Comparison of ENCODE assay signal across 8 mouse cellular contexts in genomic region chr1:92910925-92911720, GRCm38 (mm10). TPM values are rescaled to one million over a fixed set of nuclear protein-coding genes. Genes with fewer than 3 reads are reported as not detected.
DNase-seq lines count a peak whose midpoint lies in the region; ATAC-seq and TF ChIP-seq lines count a peak whose summit lies in the region.

No protein-coding gene starts in this region.

- peaks cover 35% of the 10 kb centered on the region for H3K4me1 ChIP-seq in hindbrain, postnatal 0 days (ENCODE audit: insufficient read depth, low read length)
- H3K4me1 ChIP-seq in midbrain, embryonic 10.5 days = peaks cover 54% of the 10 kb centered on the region

- DNase-seq in NIH3T3 (ENCODE audit: low read depth) = peak; percentile 48
- DNase-seq in cerebellum, adult 9-10 months = peak; percentile 75
- DNase-seq in frontal cortex, postnatal 36 days (ENCODE audit: low spot score in 2 of 2) = peak; percentile 74 to 76
- DNase-seq in hindbrain, postnatal 0 days (ENCODE audit: low spot score) = peak; percentile 82
- DNase-seq in left cerebral cortex, postnatal 4 days = peak; percentile 66
- DNase-seq in midbrain, embryonic 10.5 days (ENCODE audit: low spot score) = peak; percentile 65
- DNase-seq in spleen, adult 18-20 months = peak; percentile 38 to 58

- peak overlapping the region; percentile 66 for H3K4me2 ChIP-seq in hindbrain, postnatal 0 days (ENCODE audit: low read depth, low read length)

- H3K4me3 ChIP-seq in hindbrain, postnatal 0 days (ENCODE audit: low read length) = peak overlapping the region; percentile 81
- H3K4me3 ChIP-seq in midbrain, embryonic 10.5 days = peak overlapping the region; percentile 75

- H3K36me3 ChIP-seq in hindbrain, postnatal 0 days (ENCODE audit: insufficient read depth, low read length) = peaks cover 16% of the 10 kb centered on the region
- H3K36me3 ChIP-seq in midbrain, embryonic 10.5 days = peaks cover 27% of the 10 kb centered on the region

- no peaks in the 10 kb centered on the region for H3K9me3 ChIP-seq in hindbrain, postnatal 0 days (ENCODE audit: low read length)
- no peaks in the 10 kb centered on the region for H3K9me3 ChIP-seq in midbrain, embryonic 10.5 days (replicated peaks)

- under 1% methylated on average over 64 of the region's 85 CpGs for WGBS in hindbrain, postnatal 0 days
- 2% methylated on average over 84 of the region's 85 CpGs for WGBS in midbrain, embryonic 10.5 days

- no peak; the same call in 1 of the 2 replicates for TF ChIP-seq CTCF in hindbrain, postnatal 0 days (IDR thresholded peaks at IDR 0.05; ENCODE audit: low read depth)

- H3K9ac ChIP-seq in hindbrain, postnatal 0 days (replicated peaks; ENCODE audit: low read length) = peak overlapping the region; percentile 95

- intact Hi-C loops in left cerebral cortex, postnatal 4 days (cut with DNase I) = no loop called here

- peak; percentile 34 for ATAC-seq in hindbrain, postnatal 0 days
- ATAC-seq in inflammation-experienced regulatory T-cells, adult 6 months = no peak

- H3K27me3 ChIP-seq in hindbrain, postnatal 0 days (ENCODE audit: insufficient read depth, low read length) = no peaks in the 10 kb centered on the region
- peaks cover 24% of the 10 kb centered on the region for H3K27me3 ChIP-seq in midbrain, embryonic 10.5 days (ENCODE audit: low read depth, poor library complexity, severe bottlenecking)

- peak overlapping the region; percentile 96 for H3K27ac ChIP-seq in hindbrain, postnatal 0 days
- peak overlapping the region; percentile 92 for H3K27ac ChIP-seq in midbrain, embryonic 10.5 days (replicated peaks)

RNA-seq across cellular contexts. Expression of gene Rnpepl1, which starts 0.5 kb away (rescaled TPM):
- 58.2 and 64.9 TPM in 2 replicates for total RNA-seq in hindbrain, postnatal 0 days (2014; rRNA removed)
- polyA plus RNA-seq in hindbrain, postnatal 0 days (2015; fragmentation: Nextera tagmentation; extraction: Ambion mirVana) = 25.5 and 31.3 TPM in 2 replicates
- total RNA-seq in left cerebral cortex, postnatal 4 days (2021) = 10 to 100 TPM; 56.6 to 56.9 TPM
- polyA plus RNA-seq in midbrain, embryonic 10.5 days (2016; fragmentation: Nextera tagmentation; extraction: Ambion mirVana) = 20.1 and 22.9 TPM in 2 replicates
- 10 to 100 TPM; 20.5 to 34.1 (median 28.4) TPM for polyA plus RNA-seq in inflammation-experienced regulatory T-cells, adult 6 months (2017; shearing (Covaris generic))

RNA-seq across cellular contexts. Expression of gene Dusp28, which starts 4.3 kb away (rescaled TPM):
- total RNA-seq in hindbrain, postnatal 0 days (2014; rRNA removed) = 25.2 and 36.6 TPM in 2 replicates
- polyA plus RNA-seq in hindbrain, postnatal 0 days (2015; fragmentation: Nextera tagmentation; extraction: Ambion mirVana) = 21.9 and 22.8 TPM in 2 replicates
- total RNA-seq in left cerebral cortex, postnatal 4 days (2021) = 1 to 10 TPM; 6.3 to 7.0 TPM
- polyA plus RNA-seq in midbrain, embryonic 10.5 days (2016; fragmentation: Nextera tagmentation; extraction: Ambion mirVana) = 14.0 and 14.7 TPM in 2 replicates
- 1 to 10 TPM; 3.9 to 5.0 (median 4.1) TPM for polyA plus RNA-seq in inflammation-experienced regulatory T-cells, adult 6 months (2017; shearing (Covaris generic))

RNA-seq across cellular contexts. Expression of gene Ankmy1, which starts 8.4 kb away (rescaled TPM):
- 0.25 TPM in 1 of 2 replicates, not detected in the other for total RNA-seq in hindbrain, postnatal 0 days (2014; rRNA removed)
- 0.39 and 0.62 TPM in 2 replicates for polyA plus RNA-seq in hindbrain, postnatal 0 days (2015; fragmentation: Nextera tagmentation; extraction: Ambion mirVana)
- total RNA-seq in left cerebral cortex, postnatal 4 days (2021) = under 1 TPM; 0.14 to 0.30 TPM
- polyA plus RNA-seq in midbrain, embryonic 10.5 days (2016; fragmentation: Nextera tagmentation; extraction: Ambion mirVana) = 0.30 and 0.35 TPM in 2 replicates
- 1 to 10 TPM in 1 of 3 experiments, under 1 TPM in 2; 0.71 to 1.6 (median 0.94) TPM for polyA plus RNA-seq in inflammation-experienced regulatory T-cells, adult 6 months (2017; shearing (Covaris generic))

RNA-seq across cellular contexts. Expression of gene Capn10, which starts 23.1 kb away (rescaled TPM):
- 79.7 and 101 TPM in 2 replicates for total RNA-seq in hindbrain, postnatal 0 days (2014; rRNA removed)
- 50.4 and 51.0 TPM in 2 replicates for polyA plus RNA-seq in hindbrain, postnatal 0 days (2015; fragmentation: Nextera tagmentation; extraction: Ambion mirVana)
- 10 to 100 TPM; 60.2 to 63.4 TPM for total RNA-seq in left cerebral cortex, postnatal 4 days (2021)
- 43.1 and 50.8 TPM in 2 replicates for polyA plus RNA-seq in midbrain, embryonic 10.5 days (2016; fragmentation: Nextera tagmentation; extraction: Ambion mirVana)
- polyA plus RNA-seq in inflammation-experienced regulatory T-cells, adult 6 months (2017; shearing (Covaris generic)) = 1 to 10 TPM; 4.6 to 7.3 (median 6.9) TPM

RNA-seq across cellular contexts. Expression of gene Gpr35, which starts 39.5 kb away (rescaled TPM):
- 0.32 and 0.42 TPM in 2 replicates for total RNA-seq in hindbrain, postnatal 0 days (2014; rRNA removed)
- polyA plus RNA-seq in hindbrain, postnatal 0 days (2015; fragmentation: Nextera tagmentation; extraction: Ambion mirVana) = 0.13 and 0.47 TPM in 2 replicates
- 1 to 10 TPM in 1 of 2 experiments, under 1 TPM in 1; 0.40 to 1.0 TPM for total RNA-seq in left cerebral cortex, postnatal 4 days (2021)
- polyA plus RNA-seq in midbrain, embryonic 10.5 days (2016; fragmentation: Nextera tagmentation; extraction: Ambion mirVana) = 0.36 and 0.39 TPM in 2 replicates
- 1 to 10 TPM in 2 of 3 experiments, under 1 TPM in 1; 0.23 to 1.8 (median 1.7) TPM for polyA plus RNA-seq in inflammation-experienced regulatory T-cells, adult 6 months (2017; shearing (Covaris generic))
